In the genomic region with DNA sequence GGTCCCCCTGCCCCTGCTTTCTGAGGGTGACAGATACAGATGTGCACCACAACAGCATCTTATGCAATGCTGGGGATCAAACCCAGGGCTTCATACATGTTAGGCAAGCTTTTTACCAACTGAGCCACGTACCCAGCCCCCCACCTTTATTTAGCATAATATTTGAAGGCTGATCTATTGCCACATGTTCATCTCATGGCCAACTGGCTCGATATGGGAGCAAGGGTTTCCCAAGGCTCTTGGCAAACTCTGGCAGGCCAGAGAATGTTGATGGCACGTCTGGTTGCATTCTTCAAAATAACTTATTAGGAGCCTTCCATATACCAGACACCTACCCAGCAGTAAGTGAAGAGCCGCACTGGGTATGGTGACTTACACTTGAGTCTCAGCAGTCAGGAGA, we compare ENCODE assay signal across 20 mouse cellular contexts. TPM values are rescaled to one million over a fixed set of nuclear protein-coding genes. Genes with fewer than 3 reads are reported as not detected.
DNase-seq lines count a peak whose midpoint lies in the region; ATAC-seq and TF ChIP-seq lines count a peak whose summit lies in the region.
"Had no signal": no experiment of that assay in that cellular context is flagged by ENCODE, and none has a peak within 500 bp of the region (broad histone marks: within the 10 kb centered on the region; RNA-seq: fewer than 3 reads in every experiment).

No protein-coding gene starts in this region.

- intact Hi-C loops in left cerebral cortex, adult 2 months (cut with DNase I): no loop called here
- intact Hi-C loops in left cerebral cortex, postnatal 25 days (cut with DNase I): no loop called here

- WGBS in midbrain, embryonic 11.5 days: 82% methylated on average over 4 of the region's 4 CpGs
- 86% methylated on average over 4 of the region's 4 CpGs for WGBS in midbrain, embryonic 16.5 days

- no peaks in the 10 kb centered on the region for H3K36me3 ChIP-seq in midbrain, embryonic 11.5 days (ENCODE audit: control insufficient read depth, insufficient read depth, low read length)
- no peaks in the 10 kb centered on the region for H3K36me3 ChIP-seq in midbrain, embryonic 16.5 days (ENCODE audit: control insufficient read depth, insufficient read depth, low read length)
- H3K36me3 ChIP-seq: heart, embryonic 10.5 days; heart, embryonic 13.5 days; hindbrain, embryonic 15.5 days had no signal

- no peaks in the 10 kb centered on the region for H3K27me3 ChIP-seq in midbrain, embryonic 11.5 days (ENCODE audit: control insufficient read depth, insufficient read depth, low read length)
- no peaks in the 10 kb centered on the region for H3K27me3 ChIP-seq in midbrain, embryonic 16.5 days (ENCODE audit: control insufficient read depth, insufficient read depth, low read depth, low read length)
- H3K27me3 ChIP-seq: hindbrain, embryonic 15.5 days had no signal

- no peak overlapping the region for H3K4me2 ChIP-seq in midbrain, embryonic 11.5 days
- no peak overlapping the region for H3K4me2 ChIP-seq in midbrain, embryonic 16.5 days (ENCODE audit: low read length)
- H3K4me2 ChIP-seq: hindbrain, embryonic 15.5 days had no signal

- no peak overlapping the region for H3K4me3 ChIP-seq in left cerebral cortex, adult 2 months
- H3K4me3 ChIP-seq in midbrain, embryonic 11.5 days (ENCODE audit: low read depth, low read length): no peak overlapping the region
- H3K4me3 ChIP-seq in midbrain, embryonic 16.5 days (ENCODE audit: low read depth, low read length): no peak overlapping the region
- H3K4me3 ChIP-seq: heart, adult 2 months; heart, embryonic 10.5 days; heart, embryonic 13.5 days; hindbrain, embryonic 15.5 days had no signal

- H3K27ac ChIP-seq in left cerebral cortex, adult 2 months: peak overlapping the region; percentile 40; the same call in 1 of the 2 replicates
- H3K27ac ChIP-seq in midbrain, embryonic 11.5 days (ENCODE audit: low read depth, low read length): no peak overlapping the region
- no peak overlapping the region for H3K27ac ChIP-seq in midbrain, embryonic 16.5 days (ENCODE audit: low read length)
- H3K27ac ChIP-seq: heart, adult 2 months; heart, embryonic 10.5 days; heart, embryonic 13.5 days; hindbrain, embryonic 15.5 days had no signal

- no peak for TF ChIP-seq CTCF in left cerebral cortex, adult 2 months (IDR thresholded peaks at IDR 0.05)

- H3K9ac ChIP-seq in midbrain, embryonic 11.5 days (ENCODE audit: low read length): no peak overlapping the region
- no peak overlapping the region for H3K9ac ChIP-seq in midbrain, embryonic 16.5 days (ENCODE audit: low read depth, low read length)
- H3K9ac ChIP-seq: forebrain, postnatal 0 days; heart, embryonic 13.5 days had no signal

- no peak for ATAC-seq in midbrain, embryonic 11.5 days (ENCODE audit: low FRiP score)
- no peak for ATAC-seq in midbrain, embryonic 16.5 days
- ATAC-seq: forebrain, embryonic 14.5 days had no signal

- no peaks in the 10 kb centered on the region for H3K9me3 ChIP-seq in midbrain, embryonic 11.5 days (ENCODE audit: control insufficient read depth, low read length)
- H3K9me3 ChIP-seq in midbrain, embryonic 16.5 days (replicated peaks; ENCODE audit: control insufficient read depth, low read length, poor library complexity, severe bottlenecking): no peaks in the 10 kb centered on the region
- H3K9me3 ChIP-seq: heart, embryonic 10.5 days; heart, embryonic 13.5 days; hindbrain, embryonic 15.5 days had no signal

- no peaks in the 10 kb centered on the region for H3K4me1 ChIP-seq in midbrain, embryonic 11.5 days (ENCODE audit: control insufficient read depth, insufficient read depth, low read length)
- no peaks in the 10 kb centered on the region for H3K4me1 ChIP-seq in midbrain, embryonic 16.5 days (ENCODE audit: control insufficient read depth, insufficient read depth, low read length)

- peak; percentile 47 for DNase-seq in adrenal gland, postnatal 14 days
- no peak for DNase-seq in adrenal gland, adult 8-10 months
- no peak for DNase-seq in left cerebral cortex, adult 2 months (ENCODE audit: extremely low spot score in 1 of 2, low spot score in 2 of 2)
- no peak for DNase-seq in left cerebral cortex, postnatal 25 days (ENCODE audit: low spot score in 2 of 2)
- peak; percentile 39 for DNase-seq in midbrain, embryonic 11.5 days (ENCODE audit: low spot score, missing footprints)
- DNase-seq in kidney, postnatal 25 days: no peak
- DNase-seq in cerebellum, postnatal 25 days: no peak
- DNase-seq: adrenal gland, postnatal 10 days; cerebellum, adult 11 months; gastrocnemius, postnatal 36 days; heart, adult 2 months; heart, postnatal 14 days; heart, postnatal 4 days had no signal

RNA-seq across cellular contexts. Expression of gene Cry2, which starts 9.5 kb away (rescaled TPM):
- 31.8 and 37.3 TPM in 2 replicates for total RNA-seq in adrenal gland, postnatal 14 days (2021)
- 10 to 100 TPM; 44.0 to 57.9 (median 47.5) TPM for total RNA-seq in adrenal gland, adult 8-10 months (2022)
- total RNA-seq in left cerebral cortex, adult 2 months (2021): 100 to 1,000 TPM; 126 to 129 TPM
- total RNA-seq in left cerebral cortex, postnatal 25 days (2021): 100 to 1,000 TPM; 110 to 113 TPM
- polyA plus RNA-seq in midbrain, embryonic 11.5 days (2014; fragmentation: Nextera tagmentation; extraction: Ambion mirVana): 20.5 and 21.9 TPM in 2 replicates
- polyA plus RNA-seq in midbrain, embryonic 16.5 days (2015; fragmentation: Nextera tagmentation; extraction: Ambion mirVana): 51.6 and 53.4 TPM in 2 replicates

RNA-seq across cellular contexts. Expression of gene Slc35c1, which starts 17.0 kb away (rescaled TPM):
- total RNA-seq in adrenal gland, postnatal 14 days (2021): 15.6 and 19.5 TPM in 2 replicates
- total RNA-seq in adrenal gland, adult 8-10 months (2022): 10 to 100 TPM; 15.7 to 24.0 (median 19.6) TPM
- 10 to 100 TPM; 16.1 to 16.9 TPM for total RNA-seq in left cerebral cortex, adult 2 months (2021)
- total RNA-seq in left cerebral cortex, postnatal 25 days (2021): 10 to 100 TPM; 18.2 to 18.4 TPM
- 9.2 and 9.5 TPM in 2 replicates for polyA plus RNA-seq in midbrain, embryonic 11.5 days (2014; fragmentation: Nextera tagmentation; extraction: Ambion mirVana)
- polyA plus RNA-seq in midbrain, embryonic 16.5 days (2015; fragmentation: Nextera tagmentation; extraction: Ambion mirVana): 16.1 and 17.9 TPM in 2 replicates

RNA-seq across cellular contexts. Expression of gene Mapk8ip1, which starts 42.2 kb away (rescaled TPM):
- 21.2 and 22.8 TPM in 2 replicates for total RNA-seq in adrenal gland, postnatal 14 days (2021)
- 10 to 100 TPM; 34.6 to 43.3 (median 38.7) TPM for total RNA-seq in adrenal gland, adult 8-10 months (2022)
- 100 to 1,000 TPM; 340 to 364 TPM for total RNA-seq in left cerebral cortex, adult 2 months (2021)
- 100 to 1,000 TPM; 374 to 376 TPM for total RNA-seq in left cerebral cortex, postnatal 25 days (2021)
- polyA plus RNA-seq in midbrain, embryonic 11.5 days (2014; fragmentation: Nextera tagmentation; extraction: Ambion mirVana): 34.5 and 37.1 TPM in 2 replicates
- 126 and 129 TPM in 2 replicates for polyA plus RNA-seq in midbrain, embryonic 16.5 days (2015; fragmentation: Nextera tagmentation; extraction: Ambion mirVana)
- total RNA-seq: granulocyte monocyte progenitor cell, adult 5-6 weeks had no signal

Comparison
In these comparisons a context has a peak if more than half of its experiments do, and no peak if none do; other contexts are left out.
1. DNase-seq: peak in adrenal gland, postnatal 14 days (single experiment) and midbrain, embryonic 11.5 days (single experiment); none in adrenal gland, adult 8-10 months (single experiment), left cerebral cortex, adult 2 months (0 of 2), left cerebral cortex, postnatal 25 days (0 of 2), kidney, postnatal 25 days (0 of 2) and cerebellum, postnatal 25 days (0 of 2).
2. RNA of gene Mapk8ip1, which starts 42.2 kb away (total RNA-seq): 374 to 376 TPM in left cerebral cortex, postnatal 25 days and 340 to 364 TPM in left cerebral cortex, adult 2 months; 34.6 to 43.3 TPM in adrenal gland, adult 8-10 months and 21.2 to 22.8 TPM in adrenal gland, postnatal 14 days; every median in the first group is over 4 times any median in the second.